Mouse (Mus musculus): ENCODE data around the gene Bms1. TPM values are rescaled to one million over a fixed set of nuclear protein-coding genes. Genes with fewer than 3 reads are reported as not detected.

Bms1 gene
- polyA plus RNA-seq, 1 experiment, result 18.8 TPM

- Histone ChIP-seq H3K4me3 (ENCODE audit: insufficient read depth, low read length) (no peak overlapping the region), H3K27ac (ENCODE audit: insufficient read depth, low read length) (no peak overlapping the region), H3K4me1 (ENCODE audit: control insufficient read depth, insufficient read depth, low read length) (no peaks in the 10 kb centered on the region)
- TF ChIP-seq POLR2A (IDR thresholded peaks at IDR 0.05; ENCODE audit: extremely low read depth, insufficient read depth, low read length) (no peak), CTCF (IDR thresholded peaks at IDR 0.05; ENCODE audit: extremely low read depth, insufficient read depth, low read length) (no peak)
Observed at GRCm38 (mm10) chr6:118406421-118406820, 12.9 kb downstream of the Bms1 start.

DNA sequence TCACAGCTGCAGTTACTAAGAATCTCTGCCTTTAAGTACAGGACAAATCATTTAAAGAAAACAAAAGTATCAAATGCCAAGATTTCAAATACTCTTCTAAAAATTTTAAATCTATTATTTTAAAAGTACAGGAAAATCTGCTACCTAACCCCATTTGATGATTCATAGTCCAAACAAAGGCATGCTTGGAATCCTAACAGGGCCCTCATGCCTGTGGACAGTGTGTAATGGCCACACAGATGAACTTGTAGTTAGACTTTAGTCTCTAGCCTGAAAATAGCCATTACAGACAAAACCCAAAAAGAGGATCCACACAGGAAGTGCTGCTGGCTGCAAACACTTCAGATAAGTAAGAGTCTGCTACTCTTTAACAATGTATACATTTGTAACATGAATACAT, 28.5 kb downstream of the Bms1 start:
- H3K4me1 ChIP-seq (ENCODE audit: control insufficient read depth, insufficient read depth, low read length), result no peaks in the 10 kb centered on the region
- H3K4me3 ChIP-seq (ENCODE audit: insufficient read depth, low read length), result no peak overlapping the region
- no peak for TF ChIP-seq CTCF (IDR thresholded peaks at IDR 0.05; ENCODE audit: extremely low read depth, insufficient read depth, low read length)
- TF ChIP-seq POLR2A (IDR thresholded peaks at IDR 0.05; ENCODE audit: extremely low read depth, insufficient read depth, low read length), result no peak
- H3K27ac ChIP-seq (ENCODE audit: insufficient read depth, low read length), result no peak overlapping the region

- H3K4me1 ChIP-seq (ENCODE audit: control insufficient read depth, insufficient read depth, low read length), result no peaks in the 10 kb centered on the region
- no peak overlapping the region for H3K4me3 ChIP-seq (ENCODE audit: insufficient read depth, low read length)
- no peak for TF ChIP-seq POLR2A (IDR thresholded peaks at IDR 0.05; ENCODE audit: extremely low read depth, insufficient read depth, low read length)
- 0 out of 2 replicates have a peak, but pooled peaks have one; percentile 12 for TF ChIP-seq CTCF (IDR thresholded peaks at IDR 0.05; ENCODE audit: extremely low read depth, insufficient read depth, low read length)
- no peak overlapping the region for H3K27ac ChIP-seq (ENCODE audit: insufficient read depth, low read length)
Observed at GRCm38 (mm10) chr6:118385962-118386361, 33.3 kb downstream of the Bms1 start.

DNA sequence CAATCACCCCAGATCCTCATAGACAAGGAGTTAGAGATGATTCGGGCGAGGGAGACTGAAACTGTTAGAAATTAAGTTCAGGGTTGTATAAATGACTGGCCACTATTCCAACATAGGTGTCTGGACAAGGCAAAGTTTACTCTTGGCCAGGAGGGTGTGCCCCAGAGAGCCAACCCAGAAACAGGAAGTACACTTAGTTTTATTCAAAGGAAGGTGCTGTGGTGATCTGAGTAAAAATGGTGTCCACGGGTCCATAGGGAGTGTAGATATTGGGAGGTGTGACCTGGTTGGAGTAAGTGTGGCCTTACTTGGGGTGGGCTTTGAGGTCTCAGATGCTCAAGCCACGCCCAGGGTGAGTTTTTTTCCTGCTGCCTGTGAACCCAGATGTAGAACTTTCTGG, 38.0 kb downstream of the Bms1 start:
- H3K27ac ChIP-seq (ENCODE audit: insufficient read depth, low read length), result no peak overlapping the region
- no peak overlapping the region for H3K4me3 ChIP-seq (ENCODE audit: insufficient read depth, low read length)

DNA sequence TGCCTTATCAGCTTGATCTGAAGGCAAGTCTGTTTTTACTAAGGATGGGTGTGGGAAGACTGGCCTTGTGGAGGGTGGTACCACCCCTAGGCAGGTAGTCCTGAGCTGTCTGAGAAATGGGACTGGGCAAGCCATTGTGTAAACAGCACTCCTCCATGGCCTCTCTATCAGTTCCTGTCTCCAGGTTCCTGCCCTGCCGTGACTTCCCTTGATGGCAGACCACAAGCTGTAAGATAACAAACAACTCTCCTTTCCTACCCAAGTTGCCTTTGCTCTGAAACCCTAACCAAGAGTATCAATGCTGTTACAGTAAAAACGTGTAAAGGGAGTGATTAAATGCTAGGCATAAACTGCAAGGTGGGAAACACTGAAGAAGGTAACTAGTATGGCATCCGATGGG, 38.6 kb downstream of the Bms1 start:
- Histone ChIP-seq H3K4me1 (ENCODE audit: control insufficient read depth, insufficient read depth, low read length) (no peaks in the 10 kb centered on the region), H3K27ac (ENCODE audit: insufficient read depth, low read length) (no peak overlapping the region), H3K4me3 (ENCODE audit: insufficient read depth, low read length) (no peak overlapping the region)
- no peak for TF ChIP-seq CTCF (IDR thresholded peaks at IDR 0.05; ENCODE audit: extremely low read depth, insufficient read depth, low read length)
- no peak for TF ChIP-seq POLR2A (IDR thresholded peaks at IDR 0.05; ENCODE audit: extremely low read depth, insufficient read depth, low read length)

More for the DNA sequence above, 38.0 kb downstream of the Bms1 start:
- no peaks in the 10 kb centered on the region for H3K4me1 ChIP-seq (ENCODE audit: control insufficient read depth, insufficient read depth, low read length)
- no peak for TF ChIP-seq CTCF (IDR thresholded peaks at IDR 0.05; ENCODE audit: extremely low read depth, insufficient read depth, low read length)
- no peak for TF ChIP-seq POLR2A (IDR thresholded peaks at IDR 0.05; ENCODE audit: extremely low read depth, insufficient read depth, low read length)

- TF ChIP-seq POLR2A (IDR thresholded peaks at IDR 0.05; ENCODE audit: extremely low read depth, insufficient read depth, low read length) (no peak), CTCF (IDR thresholded peaks at IDR 0.05; ENCODE audit: extremely low read depth, insufficient read depth, low read length) (peak; percentile 75)
- Histone ChIP-seq H3K4me1 (ENCODE audit: control insufficient read depth, insufficient read depth, low read length) (no peaks in the 10 kb centered on the region), H3K4me3 (ENCODE audit: insufficient read depth, low read length) (no peak overlapping the region), H3K27ac (ENCODE audit: insufficient read depth, low read length) (no peak overlapping the region)
Observed at GRCm38 (mm10) chr6:118379451-118380167, 39.7 kb downstream of the Bms1 start.

DNA sequence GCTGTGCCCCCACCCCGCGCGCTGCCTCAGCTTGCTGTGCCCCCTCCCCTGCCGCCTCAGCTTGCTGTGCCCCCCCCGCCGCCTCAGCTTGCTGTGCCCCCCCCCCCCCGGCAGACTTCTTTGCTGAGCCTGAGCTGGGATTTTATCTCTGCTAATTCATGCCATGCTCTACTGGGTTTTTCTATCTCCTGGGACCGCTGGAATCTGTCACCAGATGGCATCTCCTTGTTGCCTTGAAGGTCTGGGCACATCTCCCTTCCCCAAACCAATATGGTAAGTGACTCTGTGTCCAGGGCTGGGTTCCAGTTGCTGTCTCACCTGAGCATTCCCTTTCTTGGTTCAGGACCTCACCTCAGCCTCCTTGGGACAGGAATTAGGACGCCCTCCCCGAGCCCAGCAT, 41.7 kb downstream of the Bms1 start:
- H3K27ac ChIP-seq (ENCODE audit: insufficient read depth, low read length), result no peak overlapping the region
- no peaks in the 10 kb centered on the region for H3K4me1 ChIP-seq (ENCODE audit: control insufficient read depth, insufficient read depth, low read length)
- H3K4me3 ChIP-seq (ENCODE audit: insufficient read depth, low read length), result no peak overlapping the region
- no peak for TF ChIP-seq POLR2A (IDR thresholded peaks at IDR 0.05; ENCODE audit: extremely low read depth, insufficient read depth, low read length)
- no peak for TF ChIP-seq CTCF (IDR thresholded peaks at IDR 0.05; ENCODE audit: extremely low read depth, insufficient read depth, low read length)

DNA sequence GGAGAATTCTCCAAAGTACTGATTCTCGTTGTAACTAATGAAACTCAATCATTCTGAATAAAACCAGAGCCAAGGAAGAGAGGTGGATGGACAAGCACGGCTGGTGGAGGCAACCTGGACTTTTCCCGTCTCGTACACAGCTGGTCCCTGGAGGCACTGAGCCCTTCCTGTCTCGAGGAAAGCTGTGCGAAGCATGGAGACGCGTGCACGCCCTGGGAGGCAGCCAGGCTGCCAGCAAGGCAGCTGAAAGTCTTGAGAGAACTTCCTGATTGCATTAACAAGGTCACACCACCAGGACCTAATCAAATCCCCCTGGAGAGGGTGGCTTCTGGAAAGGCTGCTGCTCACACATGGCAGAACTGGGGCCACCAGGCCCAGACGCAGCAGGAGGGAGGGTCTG, 43.3 kb downstream of the Bms1 start:
- Histone ChIP-seq H3K4me1 (ENCODE audit: control insufficient read depth, insufficient read depth, low read length) (0 out of 2 replicates have a peak, but pooled peaks cover 3% of the 10 kb centered on the region), H3K4me3 (ENCODE audit: insufficient read depth, low read length) (no peak overlapping the region), H3K27ac (ENCODE audit: insufficient read depth, low read length) (no peak overlapping the region)
- no peak for TF ChIP-seq POLR2A (IDR thresholded peaks at IDR 0.05; ENCODE audit: extremely low read depth, insufficient read depth, low read length)
- no peak for TF ChIP-seq CTCF (IDR thresholded peaks at IDR 0.05; ENCODE audit: extremely low read depth, insufficient read depth, low read length)

- no peak for TF ChIP-seq POLR2A (IDR thresholded peaks at IDR 0.05; ENCODE audit: extremely low read depth, insufficient read depth, low read length)
- no peak for TF ChIP-seq CTCF (IDR thresholded peaks at IDR 0.05; ENCODE audit: extremely low read depth, insufficient read depth, low read length)
- no peak overlapping the region for H3K4me3 ChIP-seq (ENCODE audit: insufficient read depth, low read length)
- 0 out of 2 replicates have a peak, but pooled peaks cover 3% of the 10 kb centered on the region for H3K4me1 ChIP-seq (ENCODE audit: control insufficient read depth, insufficient read depth, low read length)
Observed at GRCm38 (mm10) chr6:118375457-118375856, 43.8 kb downstream of the Bms1 start.

GRCm38 (mm10) chr6:118375026-118375425, 44.2 kb downstream of the Bms1 start:
- H3K27ac ChIP-seq (ENCODE audit: insufficient read depth, low read length), result no peak overlapping the region
- TF ChIP-seq CTCF (IDR thresholded peaks at IDR 0.05; ENCODE audit: extremely low read depth, insufficient read depth, low read length) (no peak), POLR2A (IDR thresholded peaks at IDR 0.05; ENCODE audit: extremely low read depth, insufficient read depth, low read length) (no peak)
- 0 out of 2 replicates have a peak, but pooled peaks cover 3% of the 10 kb centered on the region for H3K4me1 ChIP-seq (ENCODE audit: control insufficient read depth, insufficient read depth, low read length)
- H3K4me3 ChIP-seq (ENCODE audit: insufficient read depth, low read length), result no peak overlapping the region

More at GRCm38 (mm10) chr6:118375457-118375856, 43.8 kb downstream of the Bms1 start:
- H3K27ac ChIP-seq (ENCODE audit: insufficient read depth, low read length), result no peak overlapping the region

Data from cortical plate, adult 2 months (tissue).